Mouse (Mus musculus): Measurements from ENCODE around the gene Zbtb42. TPM values are rescaled to one million over a fixed set of nuclear protein-coding genes. Genes with fewer than 3 reads are reported as not detected.
A peak's percentile ranks its signal among the peaks of the same experiment; 100 is the strongest.

Gene Zbtb42
- polyA plus RNA-seq, 1 experiment from 2014 or later: 11.3 TPM

- peak; percentile 26; the same call in 1 of the 2 replicates for ATAC-seq (ENCODE audit: low read depth)
- peak overlapping the region; percentile 99 for H3K27ac ChIP-seq (ENCODE audit: low read length)
- peak overlapping the region; percentile 96 for H3K4me3 ChIP-seq (ENCODE audit: low read length)
- no peaks in the 10 kb centered on the region for H3K9me3 ChIP-seq (ENCODE audit: control insufficient read depth, low read length)
- 0 out of 2 replicates have a peak, but pooled peaks cover 2% of the 10 kb centered on the region for H3K36me3 ChIP-seq (ENCODE audit: control insufficient read depth, insufficient read depth, low read length)
- 15% methylated on average over 18 of the region's 18 CpGs for WGBS
- peak overlapping the region; percentile 100; the same call in 1 of the 2 replicates for H3K9ac ChIP-seq (ENCODE audit: low read length)
- peaks cover 12% of the 10 kb centered on the region; the same call in 1 of the 2 replicates for H3K27me3 ChIP-seq (ENCODE audit: control insufficient read depth, insufficient read depth, low read depth, low read length)
- H3K4me1 ChIP-seq (replicated peaks; ENCODE audit: control insufficient read depth, insufficient read depth, low read length): peaks cover 57% of the 10 kb centered on the region
- peak overlapping the region; percentile 82 for H3K4me2 ChIP-seq (ENCODE audit: low read depth, low read length)
Measured at GRCm38 (mm10) chr12:112675245-112676035, 3.2 kb upstream of the Zbtb42 start.

- Histone ChIP-seq H3K4me3 (ENCODE audit: low read length) (no peak overlapping the region), H3K27ac (ENCODE audit: low read length) (no peak overlapping the region), H3K9ac (ENCODE audit: low read length) (0 out of 2 replicates have a peak overlapping the region, but pooled peaks have one; percentile 1), H3K36me3 (ENCODE audit: control insufficient read depth, insufficient read depth, low read length) (no peaks in the 10 kb centered on the region), H3K9me3 (ENCODE audit: control insufficient read depth, low read length) (no peaks in the 10 kb centered on the region), H3K27me3 (ENCODE audit: control insufficient read depth, insufficient read depth, low read depth, low read length) (peaks cover 12% of the 10 kb centered on the region; the same call in 1 of the 2 replicates), H3K4me2 (ENCODE audit: low read depth, low read length) (no peak overlapping the region), H3K4me1 (replicated peaks; ENCODE audit: control insufficient read depth, insufficient read depth, low read length) (peaks cover 41% of the 10 kb centered on the region)
- ATAC-seq (ENCODE audit: low read depth): no peak
- WGBS: 27% methylated on average over 5 of the region's 5 CpGs
Measured at GRCm38 (mm10) chr12:112677076-112677475, 1.6 kb upstream of the Zbtb42 start.

- Histone ChIP-seq H3K36me3 (ENCODE audit: control insufficient read depth, insufficient read depth, low read length) (no peaks in the 10 kb centered on the region), H3K9me3 (ENCODE audit: control insufficient read depth, low read length) (no peaks in the 10 kb centered on the region), H3K4me1 (replicated peaks; ENCODE audit: control insufficient read depth, insufficient read depth, low read length) (peaks cover 31% of the 10 kb centered on the region), H3K27ac (ENCODE audit: low read length) (peak overlapping the region; percentile 95), H3K4me3 (ENCODE audit: low read length) (peak overlapping the region; percentile 72), H3K4me2 (ENCODE audit: low read depth, low read length) (peak overlapping the region; percentile 90), H3K27me3 (ENCODE audit: control insufficient read depth, insufficient read depth, low read depth, low read length) (peaks cover 12% of the 10 kb centered on the region; the same call in 1 of the 2 replicates), H3K9ac (ENCODE audit: low read length) (peak overlapping the region; percentile 82)
- 22% methylated on average over 19 of the region's 19 CpGs for WGBS
- ATAC-seq (ENCODE audit: low read depth): no peak
Measured at GRCm38 (mm10) chr12:112677943-112678554, 579 bp upstream of the Zbtb42 start.

- 4% methylated on average over 70 of the region's 87 CpGs for WGBS
- ATAC-seq (ENCODE audit: low read depth): peak; percentile 69
Measured at GRCm38 (mm10) chr12:112679027-112679996, 684 bp downstream of the Zbtb42 start.

GRCm38 (mm10) chr12:112683351-112683750 lies 4.7 kb downstream of the Zbtb42 start:
- ATAC-seq (ENCODE audit: low read depth): no peak
- H3K27me3 ChIP-seq (ENCODE audit: control insufficient read depth, insufficient read depth, low read depth, low read length): peaks cover 12% of the 10 kb centered on the region; the same call in 1 of the 2 replicates
- no peak overlapping the region for H3K4me2 ChIP-seq (ENCODE audit: low read depth, low read length)
- H3K9ac ChIP-seq (ENCODE audit: low read length): no peak overlapping the region
- H3K4me3 ChIP-seq (ENCODE audit: low read length): no peak overlapping the region
- peaks cover 12% of the 10 kb centered on the region for H3K4me1 ChIP-seq (replicated peaks; ENCODE audit: control insufficient read depth, insufficient read depth, low read length)
- H3K9me3 ChIP-seq (ENCODE audit: control insufficient read depth, low read length): no peaks in the 10 kb centered on the region
- no peaks in the 10 kb centered on the region for H3K36me3 ChIP-seq (ENCODE audit: control insufficient read depth, insufficient read depth, low read length)
- no peak overlapping the region for H3K27ac ChIP-seq (ENCODE audit: low read length)
- 49% methylated on average over 7 of the region's 7 CpGs for WGBS

More at GRCm38 (mm10) chr12:112679027-112679996, 684 bp downstream of the Zbtb42 start:
- H3K4me2 ChIP-seq (ENCODE audit: low read depth, low read length): peak overlapping the region; percentile 90
- peak overlapping the region; percentile 72 for H3K4me3 ChIP-seq (ENCODE audit: low read length)
- peak overlapping the region; percentile 82 for H3K9ac ChIP-seq (ENCODE audit: low read length)
- no peaks in the 10 kb centered on the region for H3K9me3 ChIP-seq (ENCODE audit: control insufficient read depth, low read length)
- H3K27ac ChIP-seq (ENCODE audit: low read length): peak overlapping the region; percentile 95
- H3K4me1 ChIP-seq (replicated peaks; ENCODE audit: control insufficient read depth, insufficient read depth, low read length): peaks cover 32% of the 10 kb centered on the region
- no peaks in the 10 kb centered on the region for H3K36me3 ChIP-seq (ENCODE audit: control insufficient read depth, insufficient read depth, low read length)
- peaks cover 12% of the 10 kb centered on the region; the same call in 1 of the 2 replicates for H3K27me3 ChIP-seq (ENCODE audit: control insufficient read depth, insufficient read depth, low read depth, low read length)

GRCm38 (mm10) chr12:112688458-112688857 lies 9.8 kb downstream of the Zbtb42 start:
- ATAC-seq (ENCODE audit: low read depth): no peak
- Histone ChIP-seq H3K27ac (ENCODE audit: low read length) (no peak overlapping the region), H3K9me3 (ENCODE audit: control insufficient read depth, low read length) (no peaks in the 10 kb centered on the region), H3K27me3 (ENCODE audit: control insufficient read depth, insufficient read depth, low read depth, low read length) (no peaks in the 10 kb centered on the region), H3K9ac (ENCODE audit: low read length) (no peak overlapping the region), H3K4me1 (replicated peaks; ENCODE audit: control insufficient read depth, insufficient read depth, low read length) (peaks cover 10% of the 10 kb centered on the region), H3K4me3 (ENCODE audit: low read length) (no peak overlapping the region), H3K4me2 (ENCODE audit: low read depth, low read length) (no peak overlapping the region), H3K36me3 (ENCODE audit: control insufficient read depth, insufficient read depth, low read length) (no peaks in the 10 kb centered on the region)
- WGBS: 26% methylated on average over 15 of the region's 15 CpGs

- H3K4me1 ChIP-seq (replicated peaks; ENCODE audit: control insufficient read depth, insufficient read depth, low read length): peaks cover 14% of the 10 kb centered on the region
- H3K36me3 ChIP-seq (ENCODE audit: control insufficient read depth, insufficient read depth, low read length): no peaks in the 10 kb centered on the region
- 3% methylated on average over 54 of the region's 54 CpGs for WGBS
- peak overlapping the region; percentile 61 for H3K4me2 ChIP-seq (ENCODE audit: low read depth, low read length)
- ATAC-seq (ENCODE audit: low read depth): peak; percentile 97
- H3K9me3 ChIP-seq (ENCODE audit: control insufficient read depth, low read length): no peaks in the 10 kb centered on the region
- H3K27ac ChIP-seq (ENCODE audit: low read length): peak overlapping the region; percentile 62
- no peaks in the 10 kb centered on the region for H3K27me3 ChIP-seq (ENCODE audit: control insufficient read depth, insufficient read depth, low read depth, low read length)
- H3K9ac ChIP-seq (ENCODE audit: low read length): peak overlapping the region; percentile 85
- H3K4me3 ChIP-seq (ENCODE audit: low read length): peak overlapping the region; percentile 65
Measured at GRCm38 (mm10) chr12:112693185-112694126, 14.8 kb downstream of the Zbtb42 start.

GRCm38 (mm10) chr12:112694127-112694475 lies 15.5 kb downstream of the Zbtb42 start:
- no peaks in the 10 kb centered on the region for H3K36me3 ChIP-seq (ENCODE audit: control insufficient read depth, insufficient read depth, low read length)
- H3K9me3 ChIP-seq (ENCODE audit: control insufficient read depth, low read length): no peaks in the 10 kb centered on the region
- ATAC-seq (ENCODE audit: low read depth): peak; percentile 2; the same call in 1 of the 2 replicates
- H3K4me1 ChIP-seq (replicated peaks; ENCODE audit: control insufficient read depth, insufficient read depth, low read length): peaks cover 11% of the 10 kb centered on the region
- peak overlapping the region; percentile 61 for H3K4me2 ChIP-seq (ENCODE audit: low read depth, low read length)
- H3K4me3 ChIP-seq (ENCODE audit: low read length): peak overlapping the region; percentile 65
- no peaks in the 10 kb centered on the region for H3K27me3 ChIP-seq (ENCODE audit: control insufficient read depth, insufficient read depth, low read depth, low read length)
- H3K27ac ChIP-seq (ENCODE audit: low read length): no peak overlapping the region
- H3K9ac ChIP-seq (ENCODE audit: low read length): peak overlapping the region; percentile 85
- WGBS: 80% methylated on average over 10 of the region's 10 CpGs

All from lung, embryonic 16.5 days (tissue).